8 mouse cellular contexts compared by ENCODE assay signal in the genomic region with DNA sequence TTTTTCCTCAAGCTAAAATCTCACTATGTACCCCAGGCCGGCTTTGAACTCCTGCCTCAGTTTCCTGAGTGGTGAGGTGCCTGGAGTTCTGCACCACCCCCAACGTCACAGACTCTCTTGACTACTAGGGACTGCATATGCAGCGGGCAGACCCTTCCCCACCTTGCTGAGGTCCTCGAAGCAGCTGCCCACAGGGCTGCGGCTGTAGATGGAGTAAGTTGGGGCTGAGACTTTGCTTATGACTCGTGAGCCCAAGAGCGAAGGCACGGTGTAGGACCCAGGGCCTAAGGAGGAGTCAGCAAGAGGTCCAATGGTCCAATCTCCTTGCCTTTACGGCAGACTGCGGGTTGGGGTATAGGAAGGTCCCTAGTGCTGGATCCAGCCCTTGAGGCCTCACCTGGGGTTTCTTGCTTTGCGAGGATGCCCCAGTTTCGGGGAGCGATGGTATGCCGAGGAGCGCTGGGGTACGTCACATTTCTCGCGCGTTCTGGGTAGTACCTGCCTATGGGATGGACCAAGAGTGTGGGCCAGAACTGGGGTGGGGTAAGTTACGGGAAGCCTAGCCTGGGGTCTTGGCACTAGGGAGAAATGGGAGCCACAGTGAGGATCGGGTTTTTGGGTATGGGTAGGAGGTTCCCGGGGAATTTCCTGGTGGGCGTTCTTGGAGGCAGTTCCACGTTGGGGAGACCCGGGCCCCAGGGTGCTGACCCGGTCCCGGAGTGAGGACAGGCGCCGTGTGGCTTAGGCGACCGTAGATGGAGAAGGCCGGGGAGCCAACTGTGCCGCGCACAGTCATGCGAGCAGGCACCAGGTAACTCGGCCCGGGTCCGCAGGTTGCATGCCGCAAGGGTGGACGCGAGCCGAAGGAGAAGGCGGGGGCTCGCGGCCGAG. TPM values are rescaled to one million over a fixed set of nuclear protein-coding genes. Genes with fewer than 3 reads are reported as not detected.
DNase-seq lines count a peak whose midpoint lies in the region; ATAC-seq and TF ChIP-seq lines count a peak whose summit lies in the region.

No protein-coding gene starts in this region.

- peaks cover 44% of the 10 kb centered on the region for H3K27me3 ChIP-seq in erythroblast, embryonic 14.5 days (ENCODE audit: control insufficient read depth)
- peaks cover 51% of the 10 kb centered on the region for H3K27me3 ChIP-seq in limb, embryonic 14.5 days (ENCODE audit: control insufficient read depth, insufficient read depth, low read length)
- peaks cover 28% of the 10 kb centered on the region for H3K27me3 ChIP-seq in stomach, embryonic 14.5 days (ENCODE audit: control insufficient read depth, insufficient read depth, low read length)

- WGBS in limb, embryonic 14.5 days = 14% methylated on average over 46 of the region's 46 CpGs
- WGBS in stomach, embryonic 14.5 days = 15% methylated on average over 46 of the region's 46 CpGs

- peak overlapping the region; percentile 67 for H3K4me2 ChIP-seq in limb, embryonic 14.5 days (replicated peaks; ENCODE audit: low read depth, low read length, severe bottlenecking)
- H3K4me2 ChIP-seq in stomach, embryonic 14.5 days (replicated peaks; ENCODE audit: low read depth, low read length) = peak overlapping the region; percentile 49

- H3K9ac ChIP-seq in limb, embryonic 14.5 days (ENCODE audit: low read depth, low read length, severe bottlenecking) = peak overlapping the region; percentile 48
- no peak overlapping the region for H3K9ac ChIP-seq in stomach, embryonic 14.5 days (replicated peaks; ENCODE audit: low read depth, low read length)

- H3K4me3 ChIP-seq in erythroblast, embryonic 14.5 days (replicated peaks) = peak overlapping the region; percentile 59
- peak overlapping the region; percentile 35 for H3K4me3 ChIP-seq in limb, embryonic 14.5 days (replicated peaks; ENCODE audit: low read length)
- peak overlapping the region; percentile 35 for H3K4me3 ChIP-seq in stomach, embryonic 14.5 days (ENCODE audit: low read depth, low read length)

- H3K36me3 ChIP-seq in erythroblast, embryonic 14.5 days (ENCODE audit: control insufficient read depth) = peaks cover under 1% of the 10 kb centered on the region
- no peaks in the 10 kb centered on the region for H3K36me3 ChIP-seq in limb, embryonic 14.5 days (ENCODE audit: control insufficient read depth, insufficient read depth, low read length)
- H3K36me3 ChIP-seq in stomach, embryonic 14.5 days (ENCODE audit: control insufficient read depth, insufficient read depth, low read length) = no peaks in the 10 kb centered on the region

- no peaks in the 10 kb centered on the region for H3K9me3 ChIP-seq in erythroblast, embryonic 14.5 days (ENCODE audit: control insufficient read depth, low read length)
- H3K9me3 ChIP-seq in limb, embryonic 14.5 days (ENCODE audit: control insufficient read depth, low read length) = no peaks in the 10 kb centered on the region
- H3K9me3 ChIP-seq in stomach, embryonic 14.5 days (ENCODE audit: control insufficient read depth, low read depth, low read length) = no peaks in the 10 kb centered on the region

- H3K4me1 ChIP-seq in erythroblast, embryonic 14.5 days (ENCODE audit: control insufficient read depth) = peaks cover 38% of the 10 kb centered on the region
- peaks cover 19% of the 10 kb centered on the region for H3K4me1 ChIP-seq in limb, embryonic 14.5 days (ENCODE audit: control insufficient read depth, insufficient read depth, low read length)
- H3K4me1 ChIP-seq in stomach, embryonic 14.5 days (ENCODE audit: control insufficient read depth, insufficient read depth, low read length) = peaks cover 9% of the 10 kb centered on the region; the same call in 1 of the 2 replicates

- H3K27ac ChIP-seq in limb, embryonic 14.5 days (replicated peaks; ENCODE audit: low read depth, low read length) = no peak overlapping the region
- H3K27ac ChIP-seq in stomach, embryonic 14.5 days (ENCODE audit: low read length) = no peak overlapping the region

- DNase-seq in thymus, postnatal 25 days = peak; percentile 21
- DNase-seq in thymus, postnatal 10 days (ENCODE audit: low spot score in 2 of 2) = no peak
- DNase-seq in limb, embryonic 14.5 days (ENCODE audit: low spot score) = no peak
- DNase-seq in gastrocnemius, adult 8-10 months (ENCODE audit: low spot score in 2 of 2) = no peak
- no peak for DNase-seq in adrenal gland, postnatal 25 days

- ATAC-seq in erythroblast, adult 5-6 weeks (replicated peaks; ENCODE audit: low FRiP score, poor library complexity, severe bottlenecking) = no peak
- no peak for ATAC-seq in limb, embryonic 14.5 days (ENCODE audit: low FRiP score, low read depth)
- ATAC-seq in stomach, embryonic 14.5 days (ENCODE audit: insufficient number of reproducible peaks, insufficient read depth, low FRiP score, low read depth) = no peak

- no peak for TF ChIP-seq POLR2A in limb, embryonic 14.5 days (IDR thresholded peaks at IDR 0.05; ENCODE audit: borderline replicate concordance, extremely low read depth, insufficient read depth, insufficient read length)

RNA-seq across cellular contexts. Expression of a gene that starts 0.9 kb away (rescaled TPM):
- 0.44 and 0.65 TPM in 2 replicates for polyA plus RNA-seq in erythroblast, embryonic 14.5 days (2012)
- total RNA-seq in erythroblast, adult 5-6 weeks (2015; ENCODE audit: low replicate concordance) = not detected in 2 replicates
- total RNA-seq in erythroblast, adult 5-6 weeks (2017; ENCODE audit: low replicate concordance) = 2.3 TPM in 1 of 2 replicates, not detected in the other
- polyA plus RNA-seq in limb, embryonic 14.5 days (2012; rRNA removed) = 0.24 and 0.62 TPM in 2 replicates
- polyA plus RNA-seq in limb, embryonic 14.5 days (2014; fragmentation: Nextera tagmentation; extraction: Ambion mirVana) = 0.67 and 0.72 TPM in 2 replicates
- 0.80 and 1.3 TPM in 2 replicates for polyA plus RNA-seq in stomach, embryonic 14.5 days (2014; fragmentation: Nextera tagmentation; extraction: Ambion mirVana)
- 1 to 10 TPM in 1 of 4 experiments, under 1 TPM in 2, not detected in 1; 0.41 to 1.5 (median 0.72) TPM for total RNA-seq in gastrocnemius, adult 8-10 months (2022)
- 0.91 TPM in 1 of 2 replicates, not detected in the other for total RNA-seq in adrenal gland, postnatal 25 days (2021)

RNA-seq across cellular contexts. Expression of a gene that starts 1.3 kb away (rescaled TPM):
- polyA plus RNA-seq in erythroblast, embryonic 14.5 days (2012) = 0.16 and 0.17 TPM in 2 replicates
- not detected in 2 replicates for total RNA-seq in erythroblast, adult 5-6 weeks (2015; ENCODE audit: low replicate concordance)
- not detected in 2 replicates for total RNA-seq in erythroblast, adult 5-6 weeks (2017; ENCODE audit: low replicate concordance)
- 2.0 and 3.3 TPM in 2 replicates for polyA plus RNA-seq in limb, embryonic 14.5 days (2012; rRNA removed)
- polyA plus RNA-seq in limb, embryonic 14.5 days (2014; fragmentation: Nextera tagmentation; extraction: Ambion mirVana) = 1.3 and 1.6 TPM in 2 replicates
- polyA plus RNA-seq in stomach, embryonic 14.5 days (2014; fragmentation: Nextera tagmentation; extraction: Ambion mirVana) = 1.1 and 2.5 TPM in 2 replicates
- total RNA-seq in gastrocnemius, adult 8-10 months (2022) = under 1 TPM; 0.34 to 0.51 (median 0.47) TPM
- 0.67 and 0.76 TPM in 2 replicates for total RNA-seq in adrenal gland, postnatal 25 days (2021)

RNA-seq across cellular contexts. Expression of a gene that starts 4.5 kb away (rescaled TPM):
- polyA plus RNA-seq in erythroblast, embryonic 14.5 days (2012) = 0.47 and 0.81 TPM in 2 replicates
- 1.3 and 5.2 TPM in 2 replicates for total RNA-seq in erythroblast, adult 5-6 weeks (2015; ENCODE audit: low replicate concordance)
- 0.68 and 2.1 TPM in 2 replicates for total RNA-seq in erythroblast, adult 5-6 weeks (2017; ENCODE audit: low replicate concordance)
- 19.8 and 27.2 TPM in 2 replicates for polyA plus RNA-seq in limb, embryonic 14.5 days (2012; rRNA removed)
- polyA plus RNA-seq in limb, embryonic 14.5 days (2014; fragmentation: Nextera tagmentation; extraction: Ambion mirVana) = 7.5 and 10.3 TPM in 2 replicates
- polyA plus RNA-seq in stomach, embryonic 14.5 days (2014; fragmentation: Nextera tagmentation; extraction: Ambion mirVana) = 4.6 and 6.8 TPM in 2 replicates
- total RNA-seq in gastrocnemius, adult 8-10 months (2022) = 10 to 100 TPM; 13.1 to 15.5 (median 14.1) TPM
- total RNA-seq in adrenal gland, postnatal 25 days (2021) = 26.0 and 35.6 TPM in 2 replicates

RNA-seq across cellular contexts. Expression of a gene that starts 6.5 kb away (rescaled TPM):
- not detected in 2 replicates for polyA plus RNA-seq in erythroblast, embryonic 14.5 days (2012)
- not detected in 2 replicates for total RNA-seq in erythroblast, adult 5-6 weeks (2015; ENCODE audit: low replicate concordance)
- not detected in 2 replicates for total RNA-seq in erythroblast, adult 5-6 weeks (2017; ENCODE audit: low replicate concordance)
- 0.03 TPM in 1 of 2 replicates, not detected in the other for polyA plus RNA-seq in limb, embryonic 14.5 days (2012; rRNA removed)
- polyA plus RNA-seq in limb, embryonic 14.5 days (2014; fragmentation: Nextera tagmentation; extraction: Ambion mirVana) = not detected in 2 replicates
- 0.06 TPM in 1 of 2 replicates, not detected in the other for polyA plus RNA-seq in stomach, embryonic 14.5 days (2014; fragmentation: Nextera tagmentation; extraction: Ambion mirVana)
- not detected for total RNA-seq in gastrocnemius, adult 8-10 months (2022)
- total RNA-seq in adrenal gland, postnatal 25 days (2021) = not detected in 2 replicates

RNA-seq across cellular contexts. Expression of a gene that starts 22.7 kb away (rescaled TPM):
- 17.1 and 19.8 TPM in 2 replicates for polyA plus RNA-seq in erythroblast, embryonic 14.5 days (2012)
- total RNA-seq in erythroblast, adult 5-6 weeks (2015; ENCODE audit: low replicate concordance) = 30.6 and 48.1 TPM in 2 replicates
- total RNA-seq in erythroblast, adult 5-6 weeks (2017; ENCODE audit: low replicate concordance) = 60.7 and 118 TPM in 2 replicates
- 153 and 209 TPM in 2 replicates for polyA plus RNA-seq in limb, embryonic 14.5 days (2012; rRNA removed)
- 145 and 160 TPM in 2 replicates for polyA plus RNA-seq in limb, embryonic 14.5 days (2014; fragmentation: Nextera tagmentation; extraction: Ambion mirVana)
- 148 and 159 TPM in 2 replicates for polyA plus RNA-seq in stomach, embryonic 14.5 days (2014; fragmentation: Nextera tagmentation; extraction: Ambion mirVana)
- 10 to 100 TPM; 43.4 to 46.6 (median 45.1) TPM for total RNA-seq in gastrocnemius, adult 8-10 months (2022)
- total RNA-seq in adrenal gland, postnatal 25 days (2021) = 67.8 and 88.4 TPM in 2 replicates
